Mouse (Mus musculus) bone marrow macrophage, adult 2 months (primary cell): Measurements from ENCODE around the gene Slc2a9.

Source experiments
- CTCF ChIP-seq: IDR thresholded peaks from 2 replicates; pipeline ENCODE4 v1.5.1; 2012; ENCODE audit warnings: low read depth, mild to moderate bottlenecking, low read length, moderate library complexity
- POLR2A ChIP-seq: IDR thresholded peaks from 2 replicates; pipeline ENCODE4 v1.6.1; 2012; ENCODE audit warnings: mild to moderate bottlenecking, low read depth, low read length, borderline replicate concordance

GRCm38 (mm10) chr5:38427757-38428156 lies 75.2 kb downstream of the Slc2a9 start:
- TF ChIP-seq CTCF (no peak), POLR2A (no peak)
